Mouse (Mus musculus) spleen, adult 2 months (tissue): ENCODE measurements around the gene Rab7.

Experiments used
- CTCF ChIP-seq: fragments of 200-500 bp; IDR thresholded peaks from 2 replicates; pipeline ENCODE4 v1.5.1; 2011; ENCODE audit warnings: mild to moderate bottlenecking, inconsistent platforms; ENCODE audit not compliant: insufficient read depth, insufficient read length, insufficient replicate concordance; ENCODE audit errors: extremely low read depth
- POLR2A ChIP-seq: fragments of 200-500 bp; IDR thresholded peaks from 2 replicates; pipeline ENCODE4 v1.6.1; 2011; ENCODE audit warnings: low read depth, low read length, inconsistent platforms

GRCm38 (mm10) chr6:87982506-87982905 lies 62.6 kb downstream of the Rab7 start:
- TF ChIP-seq CTCF (no peak), POLR2A (no peak)
